In the genomic region with DNA sequence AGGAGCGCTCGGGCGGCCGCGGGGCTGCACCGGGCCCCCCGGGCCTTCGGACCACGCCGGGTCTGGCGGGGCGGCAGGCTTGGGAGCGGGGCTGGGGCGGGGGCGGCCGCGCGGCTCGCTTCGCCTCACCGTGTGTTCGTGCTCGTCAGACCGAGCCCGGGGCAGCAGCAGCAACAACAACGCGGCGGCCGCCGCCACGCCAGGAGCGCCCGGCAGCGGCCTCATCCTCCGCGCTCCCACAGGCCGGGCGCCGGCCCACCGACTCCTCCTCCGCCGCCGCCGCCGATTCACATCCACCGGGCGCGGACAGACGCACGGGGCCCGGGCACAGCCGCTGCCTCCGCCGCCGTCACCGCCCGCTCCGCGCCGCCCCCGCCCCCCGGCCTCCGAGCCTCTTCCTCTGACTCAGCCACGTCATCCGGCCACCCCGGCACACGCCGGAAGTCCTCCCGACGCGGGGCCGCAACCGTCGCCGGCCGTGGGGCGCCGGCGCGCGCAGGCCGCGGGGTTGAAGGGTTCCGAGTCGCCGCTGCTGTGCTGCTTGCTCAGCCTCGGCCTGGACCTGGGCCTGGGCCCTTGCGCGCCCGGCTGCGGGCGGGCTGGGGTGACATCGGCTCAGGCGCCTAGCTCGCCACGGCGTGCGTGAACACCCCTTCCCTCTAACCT, we compare ENCODE assay signal across 8 mouse cellular contexts. TPM values are rescaled to one million over a fixed set of nuclear protein-coding genes. Genes with fewer than 3 reads are reported as not detected.
DNase-seq lines count a peak whose midpoint lies in the region; ATAC-seq lines count a peak whose summit lies in the region.

A gene (minus strand): TSS at position 368 of the 666 bp plus-strand sequence.

- DNase-seq in ZHBTc4 (ENCODE audit: low read depth, low spot score), result peak; percentile 80
- peak; percentile 74 to 79 for DNase-seq in gastrocnemius, adult 8-10 months (ENCODE audit: low spot score in 2 of 2)
- DNase-seq in induced T-regulatory cell, adult 2 months (ENCODE audit: low read depth), result peak; percentile 93
- DNase-seq in left cerebral cortex, adult 9 months (ENCODE audit: low spot score in 2 of 2), result peak; percentile 66 to 82
- peak; percentile 88 for DNase-seq in right cerebral cortex, postnatal 14 days
- peak; percentile 70 to 87 for DNase-seq in urinary bladder, postnatal 36 days (ENCODE audit: low spot score in 2 of 2)

- ATAC-seq in common myeloid progenitor, adult 5-6 weeks (replicated peaks; ENCODE audit: low read depth, poor library complexity, severe bottlenecking), result peak; percentile 59
- peak; percentile 75 for ATAC-seq in megakaryocyte progenitor cell, adult 5-6 weeks (replicated peaks; ENCODE audit: poor library complexity)

RNA-seq across cellular contexts. Expression of the gene that starts here (rescaled TPM):
- total RNA-seq in common myeloid progenitor, adult 5-6 weeks (2017), result 243 and 265 TPM in 2 replicates
- 10 to 100 TPM; 57.3 to 70.7 (median 66.5) TPM for total RNA-seq in gastrocnemius, adult 8-10 months (2022)
- 167 and 198 TPM in 2 replicates for total RNA-seq in megakaryocyte progenitor cell, adult 5-6 weeks (2015)
- total RNA-seq in megakaryocyte progenitor cell, adult 5-6 weeks (2017), result 280 and 301 TPM in 2 replicates

Comparison
In these comparisons a context has a peak if more than half of its experiments do, and no peak if none do; other contexts are left out.
1. Peak in every context shown above with its lines: DNase-seq and ATAC-seq.